Mouse (Mus musculus): Measurements from ENCODE around the gene Pdzrn3.

DNA sequence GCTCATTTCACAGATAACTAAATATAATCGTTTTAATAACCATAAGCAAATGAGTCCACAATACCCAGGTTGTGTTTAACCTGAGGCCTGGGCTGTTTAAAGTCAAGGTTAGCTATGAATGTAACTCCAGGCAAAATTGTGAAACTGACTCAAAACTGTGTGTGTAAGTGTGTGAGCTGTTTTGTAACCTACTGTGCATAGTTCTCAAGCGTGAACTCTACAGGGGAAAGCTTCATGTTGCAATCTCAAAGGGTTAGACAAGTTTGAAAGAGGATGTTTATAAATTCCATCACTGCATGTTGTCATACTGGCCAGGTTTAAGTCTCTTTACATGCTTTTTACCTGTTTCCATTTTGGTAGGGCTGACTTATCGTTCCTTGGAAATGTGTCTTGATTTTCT lies 158.7 kb downstream of the Pdzrn3 start:
- TF ChIP-seq POLR2A (IDR thresholded peaks at IDR 0.05; ENCODE audit: control insufficient read depth, extremely low read depth, insufficient read depth, low read length, poor library complexity) (no peak), CTCF (IDR thresholded peaks at IDR 0.05; ENCODE audit: borderline replicate concordance, control insufficient read depth, extremely low read depth, insufficient read depth, low read length, poor library complexity) (no peak)
